Mouse (Mus musculus) gastrocnemius, postnatal 4 days (tissue): ENCODE data around the gene Vsir. TPM values are rescaled to one million over a fixed set of nuclear protein-coding genes. Genes with fewer than 3 reads are reported as not detected.
A peak's percentile ranks its signal among the peaks of the same experiment; 100 is the strongest.

ENCODE experiments used
- DNase-seq, 2 experiments: peaks; one replicate each; pipeline ENCODE4 v3.0.0; 2021 to 2022; ENCODE audit warnings: low spot score in 2 of 2, mixed read lengths in 2 of 2
- long read RNA-seq, 2 experiments: library from polyadenylated mRNA; stranded (forward); transcript quantifications; one replicate each; pipeline ENCODE4 v2.0.0; 2021
- total RNA-seq, 2 experiments: library from RNA; stranded (reverse); gene quantifications; 2 replicates each; pipeline ENCODE4 v1.2.3; 2021

Gene Vsir
- total RNA-seq: 10 to 100 TPM; 16.9 to 17.9 TPM
- long read RNA-seq, experiment 1, full-length matches to known transcripts: 5 of 13 reads
- long read RNA-seq, experiment 1, partial matches to known transcripts: 8 of 13 reads
- long read RNA-seq, experiment 1, other reads (novel, unspliced or antisense): 0 of 13 reads
- long read RNA-seq, experiment 2, full-length matches to known transcripts: 12 of 19 reads
- long read RNA-seq, experiment 2, partial matches to known transcripts: 2 of 19 reads
- long read RNA-seq, experiment 2, other reads (novel, unspliced or antisense): 5 of 19 reads

DNA sequence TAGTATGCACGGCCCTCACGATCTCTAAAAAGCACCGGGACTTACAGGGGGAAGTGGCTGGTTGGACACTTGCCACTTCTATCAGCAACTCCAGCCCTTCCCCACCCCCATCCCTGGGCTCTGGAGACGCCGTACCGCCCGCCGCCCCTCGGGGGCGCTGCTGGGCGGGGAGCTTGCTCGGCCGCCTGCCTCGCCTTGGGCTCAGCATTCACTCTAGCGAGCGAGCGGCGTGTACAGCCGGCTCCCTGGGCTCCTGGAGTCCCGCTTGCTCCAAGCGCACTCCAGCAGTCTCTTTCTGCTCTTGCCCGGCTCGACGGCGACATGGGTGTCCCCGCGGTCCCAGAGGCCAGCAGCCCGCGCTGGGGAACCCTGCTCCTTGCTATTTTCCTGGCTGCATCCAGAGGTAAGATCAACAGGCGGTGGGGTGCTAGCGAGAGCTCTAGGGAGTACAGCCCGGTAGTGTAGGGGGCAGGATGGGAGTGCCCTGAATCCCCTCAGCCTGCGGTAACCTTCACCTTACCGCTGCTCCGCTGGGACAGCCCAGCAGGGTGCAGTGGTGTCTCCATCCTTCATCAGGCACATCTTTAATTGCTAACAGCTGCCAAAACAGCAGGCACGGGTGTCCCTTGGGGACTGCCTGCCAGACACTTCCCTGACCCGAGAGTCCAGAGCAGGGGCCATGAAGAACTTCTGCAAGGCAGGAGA is at the start of gene Vsir:
Vsir (plus strand) TSS at position 151 of the 705 bp plus-strand sequence.
- DNase-seq: peak; percentile 78 to 84

DNA sequence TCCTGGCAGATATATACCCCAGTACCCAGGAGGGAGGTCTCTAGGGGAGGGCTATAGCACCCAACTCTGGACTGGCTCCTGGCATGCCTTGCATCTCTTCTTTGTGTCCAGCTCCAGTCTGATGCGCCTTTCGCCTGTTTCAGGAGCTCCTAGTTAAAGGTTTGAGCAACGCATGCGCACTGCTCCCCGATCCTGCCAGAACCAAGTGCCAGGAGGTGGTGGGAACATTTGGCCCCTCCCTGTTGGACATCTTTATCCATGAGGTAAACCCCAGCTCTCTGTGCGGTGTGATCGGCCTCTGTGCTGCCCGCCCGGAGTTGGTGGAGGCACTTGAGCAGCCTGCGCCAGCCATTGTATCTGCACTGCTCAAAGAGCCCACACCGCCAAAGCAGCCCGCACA is 47.0 kb upstream of the Vsir start:
- no peak for DNase-seq

DNA sequence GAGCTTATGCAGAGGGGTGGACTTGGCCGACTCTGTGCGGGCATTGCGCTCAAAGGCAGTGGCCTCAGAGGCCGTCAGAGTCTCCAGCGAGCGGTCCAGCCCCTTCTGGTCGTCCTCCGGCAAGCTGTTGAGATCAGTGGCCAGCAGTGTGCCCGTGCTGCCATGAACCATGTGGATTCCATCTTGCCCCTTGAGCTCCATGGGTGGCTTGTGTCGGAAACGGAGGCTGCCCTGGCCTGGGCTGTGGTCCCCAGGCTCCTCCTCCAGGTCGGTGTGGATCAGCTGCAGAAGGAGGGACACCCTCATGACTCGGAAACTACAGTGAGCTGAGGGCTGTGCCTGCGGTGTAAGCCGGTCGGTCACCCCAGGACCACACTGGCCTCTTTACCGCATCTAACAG is 43.2 kb upstream of the Vsir start:
- no peak for DNase-seq

DNA sequence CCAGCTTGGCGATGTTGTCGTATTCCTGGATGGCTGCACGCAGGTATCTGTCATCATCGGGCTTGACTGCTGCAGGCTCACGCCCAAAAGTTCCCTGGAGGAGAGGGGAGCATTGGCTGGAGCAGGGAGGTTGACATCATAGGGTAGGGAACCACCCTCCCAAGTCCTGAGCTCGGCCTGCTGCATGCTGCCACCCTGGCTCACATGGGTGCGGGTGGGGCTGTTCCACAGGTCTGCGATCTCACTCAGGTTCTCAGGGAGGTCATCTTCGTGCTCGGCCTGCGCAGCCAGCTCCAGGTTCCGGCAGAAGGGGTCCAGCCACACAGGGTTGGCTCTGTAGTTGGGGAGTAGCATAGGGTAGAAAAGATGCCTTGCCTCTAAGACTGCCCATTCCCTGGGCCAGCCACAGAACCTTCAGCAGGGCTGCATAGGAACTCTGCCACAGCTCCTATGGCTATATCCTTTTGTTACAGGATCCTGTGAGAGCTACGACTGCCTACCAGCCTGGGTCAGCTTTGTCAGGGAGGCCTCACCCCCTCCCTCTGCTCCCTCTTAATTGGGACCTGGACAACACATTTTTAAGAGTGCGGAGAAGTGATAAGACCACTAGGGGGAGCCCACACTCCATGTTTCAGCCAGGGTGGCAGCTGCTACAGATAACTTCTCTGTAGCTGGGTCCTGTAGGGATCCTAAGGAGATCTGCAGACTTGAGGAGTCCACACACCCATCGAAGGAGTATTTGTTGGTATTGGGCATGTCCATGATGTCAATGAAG is 41.6 kb upstream of the Vsir start:
- peak; percentile 54 to 74 for DNase-seq

DNA sequence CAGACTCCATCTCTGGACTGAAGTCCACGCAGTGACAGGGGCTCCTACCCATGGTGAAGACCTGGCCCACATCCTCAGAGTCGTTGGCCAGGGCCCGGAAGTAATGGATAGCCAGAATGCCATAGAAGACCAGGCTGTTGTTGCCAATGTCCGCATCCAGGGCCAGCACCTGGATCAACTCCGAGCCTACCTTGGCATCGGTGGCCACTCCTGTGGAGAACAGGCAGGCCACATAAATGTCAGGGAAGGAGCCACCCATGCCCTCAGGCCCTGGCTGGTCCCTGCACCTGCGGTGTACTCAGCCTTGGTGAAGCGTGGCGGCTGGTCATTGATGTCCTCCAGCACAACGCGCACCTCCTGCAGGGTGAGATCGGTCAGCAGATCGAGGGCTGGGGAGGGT is 36.0 kb upstream of the Vsir start:
- no peak for DNase-seq

DNA sequence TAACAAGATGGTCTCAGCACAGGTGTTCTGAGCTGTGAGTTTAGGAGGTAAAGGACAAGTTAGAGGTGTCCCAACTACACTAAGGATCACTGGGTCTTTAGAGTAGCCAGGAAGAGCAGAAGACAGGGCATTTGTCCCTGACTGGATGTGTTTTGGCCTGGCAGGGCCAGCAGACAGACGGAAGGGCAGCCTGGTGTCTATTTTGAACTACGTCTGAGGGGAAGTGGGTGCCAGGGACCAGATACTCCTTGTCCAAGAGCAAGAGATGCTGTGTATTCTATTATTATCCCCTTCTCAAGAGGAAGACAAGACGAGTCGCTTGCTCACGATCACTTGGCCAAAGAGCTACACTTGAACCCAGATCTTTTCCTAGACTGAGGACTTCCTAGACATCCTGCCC is 33.0 kb upstream of the Vsir start:
- DNase-seq: no peak

DNA sequence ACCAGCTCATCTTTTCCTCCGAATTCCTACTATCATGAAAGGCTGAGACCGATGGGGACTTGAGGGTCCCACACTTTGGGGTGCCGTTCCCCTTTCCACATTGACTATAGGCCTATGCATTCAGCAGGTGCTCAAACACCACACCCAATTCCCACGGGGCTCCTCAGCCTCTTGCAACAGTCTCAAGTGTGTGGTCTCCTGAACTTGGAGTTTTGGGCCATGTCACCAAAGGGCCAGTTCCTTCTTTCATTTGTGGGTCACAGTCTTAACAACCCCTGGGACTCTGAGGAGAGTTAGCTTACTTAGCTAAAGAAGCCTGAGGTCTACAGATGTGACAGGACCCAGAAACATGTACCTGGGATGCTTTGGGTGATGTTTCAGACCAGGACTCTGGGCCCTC is 30.5 kb upstream of the Vsir start:
- DNase-seq: no peak

DNA sequence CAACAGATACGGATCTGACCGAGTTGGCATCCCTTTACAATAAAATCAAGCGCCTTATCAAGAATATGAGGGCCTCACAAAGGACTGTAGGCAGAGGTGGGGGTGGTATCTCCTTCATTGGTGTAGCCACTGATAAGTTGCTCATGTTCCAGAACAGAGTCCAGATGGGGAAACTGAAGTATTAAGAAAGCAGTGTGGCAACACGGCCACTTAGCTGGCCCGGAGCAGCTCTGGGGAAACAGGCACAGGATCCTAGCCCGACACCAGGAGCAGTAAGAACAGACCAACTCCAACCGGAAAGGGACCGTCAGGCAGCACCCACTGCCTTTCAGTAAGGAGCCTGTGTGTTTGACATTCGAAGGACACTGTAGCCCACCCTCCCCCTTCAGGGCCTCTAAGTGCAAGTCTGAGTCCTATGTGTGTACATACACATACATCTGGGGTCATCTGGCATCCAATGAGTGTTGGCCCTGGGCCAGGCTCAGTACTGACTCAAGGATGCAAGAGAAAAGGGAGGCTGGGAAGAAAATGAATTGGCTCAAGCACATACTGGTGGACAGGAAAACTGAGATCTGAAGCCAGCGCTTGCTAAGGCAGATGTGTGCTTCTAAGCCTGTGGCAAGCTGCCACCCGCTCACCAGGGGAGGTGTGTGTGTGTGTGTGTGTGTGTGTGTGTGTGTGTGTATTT is 17.5 kb upstream of the Vsir start:
- DNase-seq: no peak

DNA sequence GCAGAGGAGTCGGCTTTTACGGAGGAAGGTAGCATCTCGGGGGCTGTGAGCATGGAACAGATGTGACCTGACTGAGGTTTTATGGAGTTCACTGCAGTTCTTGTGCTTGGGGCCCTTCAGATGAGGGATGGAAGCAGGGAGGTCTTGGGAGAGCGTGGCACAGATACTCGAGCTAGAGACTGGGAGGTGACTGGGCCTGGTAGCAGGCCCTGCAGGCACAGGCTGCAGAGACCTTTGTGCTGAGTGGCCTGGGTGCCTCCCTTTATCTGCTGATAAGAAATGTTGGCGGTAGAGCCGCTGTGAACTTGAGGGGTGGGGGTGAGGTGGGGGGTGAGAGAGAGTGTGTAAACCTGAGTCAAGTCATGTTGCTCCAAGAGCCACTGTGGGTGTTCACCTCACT is 12.1 kb upstream of the Vsir start:
- no peak for DNase-seq

DNA sequence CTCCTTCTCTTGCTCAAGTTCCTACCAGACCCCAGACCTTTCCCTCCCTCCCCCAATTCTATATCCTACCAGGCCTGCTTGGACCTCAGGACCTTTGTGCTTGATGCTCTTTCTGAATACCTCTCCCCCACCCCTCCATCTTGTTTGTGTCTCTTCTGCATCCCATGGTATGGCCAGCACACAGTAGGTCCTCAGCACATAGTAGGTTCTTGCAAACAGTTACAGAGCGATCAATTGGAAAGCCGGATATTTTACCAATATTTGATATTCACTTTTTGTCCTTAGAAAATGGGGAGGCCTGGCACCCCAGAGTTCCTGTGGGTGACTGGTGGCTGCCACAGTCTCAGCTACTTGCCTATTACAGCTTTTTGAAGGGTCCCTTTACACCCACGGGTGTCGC is 11.6 kb upstream of the Vsir start:
- no peak for DNase-seq

DNA sequence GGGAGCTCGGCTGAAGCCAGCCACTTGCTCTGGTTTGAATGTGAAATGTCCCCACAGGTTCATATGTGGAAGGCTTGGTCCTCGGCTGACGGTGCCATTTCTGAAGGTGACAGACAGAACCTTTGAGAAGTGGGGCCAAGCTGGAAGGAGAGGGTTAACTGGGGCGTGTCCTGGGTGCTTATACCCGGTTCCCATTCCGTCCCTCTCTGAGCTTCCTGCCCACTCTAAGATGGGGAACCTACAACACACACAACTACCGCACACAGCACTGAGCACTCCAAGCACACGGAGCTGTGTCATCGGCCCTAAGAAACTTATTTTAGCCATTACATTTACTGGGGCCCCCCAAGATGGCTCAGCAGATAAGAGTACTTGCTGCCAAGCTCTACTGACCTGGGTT is 5.1 kb upstream of the Vsir start:
- DNase-seq: no peak

DNA sequence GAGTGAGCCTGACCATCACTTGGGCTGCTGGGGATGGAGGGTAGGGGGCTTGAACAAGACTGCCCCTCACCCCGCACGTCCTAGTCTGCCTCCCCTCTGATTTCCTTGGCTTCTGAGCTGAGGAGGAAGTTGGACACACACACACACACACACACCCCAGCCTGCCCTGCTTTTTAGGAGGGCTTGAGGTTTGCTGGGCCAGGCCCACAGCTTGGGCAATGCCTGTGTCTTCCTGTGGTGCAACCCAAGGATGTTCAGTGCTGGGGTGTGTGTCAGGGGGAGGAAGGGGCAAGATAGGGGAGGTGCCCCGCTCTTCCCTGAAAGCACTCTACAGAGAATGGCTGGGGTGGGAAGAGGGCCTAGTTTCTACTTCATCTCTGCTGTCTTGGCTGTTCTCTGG is 2.5 kb upstream of the Vsir start:
- no peak for DNase-seq

DNA sequence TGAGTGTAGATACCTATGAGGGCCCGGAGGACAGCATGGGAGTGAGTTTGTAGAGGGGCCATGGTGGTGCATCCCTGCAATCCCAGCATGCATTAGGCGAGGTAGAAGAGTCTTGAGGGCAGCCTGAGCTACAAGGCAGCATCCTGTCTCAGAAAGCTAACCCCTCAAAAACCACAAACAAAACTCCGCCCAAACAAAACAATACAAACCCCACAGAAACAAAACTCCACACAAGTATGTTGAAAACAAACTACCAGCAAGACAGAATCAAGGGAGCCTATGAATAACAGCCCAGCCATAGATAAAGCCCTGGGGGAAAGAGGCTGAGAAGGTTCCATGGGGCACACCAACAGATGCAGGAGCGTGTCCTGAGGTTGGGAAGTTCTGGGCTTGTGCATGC is 595 bp upstream of the Vsir start:
- DNase-seq: no peak

DNA sequence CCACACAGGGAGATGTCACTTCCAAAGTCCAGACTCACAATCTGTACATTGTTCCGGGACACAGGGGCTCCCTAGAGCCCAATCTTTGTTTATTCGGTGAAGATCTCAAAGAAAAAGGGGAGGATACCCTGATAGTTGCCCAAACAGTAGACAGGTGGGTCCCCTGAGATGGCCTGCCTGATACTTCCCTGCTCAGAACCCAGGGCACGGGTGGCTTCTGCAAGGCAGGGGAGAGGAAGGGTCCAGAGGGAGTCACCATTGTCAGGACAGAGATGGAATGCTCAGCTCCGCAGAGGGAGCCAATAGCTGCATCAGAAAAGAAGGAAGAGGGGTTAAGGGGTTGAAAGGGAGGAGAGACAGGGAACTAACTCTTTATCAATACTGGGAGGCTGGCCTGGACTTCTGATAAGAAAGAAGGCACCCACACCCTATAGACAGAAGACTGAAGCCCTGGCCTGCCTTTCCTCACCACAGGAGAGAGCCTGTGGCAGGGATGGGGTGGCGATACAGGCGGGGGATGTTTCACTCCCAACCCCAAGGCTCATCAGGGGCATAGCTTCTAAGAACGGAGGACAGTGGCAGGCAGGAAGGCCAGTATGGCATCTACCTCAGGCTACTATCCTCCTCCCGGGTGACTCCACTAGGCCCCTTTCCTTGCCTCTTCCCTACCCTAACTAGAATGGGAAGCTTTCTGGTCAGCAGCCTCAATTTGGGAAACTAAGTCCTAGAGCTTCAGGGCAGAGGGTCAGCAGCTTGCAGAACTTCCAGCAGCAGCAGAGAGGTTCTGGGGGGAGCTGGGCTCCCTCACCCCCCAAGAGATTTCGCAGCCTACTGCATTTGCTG is 1.3 kb downstream of the Vsir start:
- DNase-seq: no peak

DNA sequence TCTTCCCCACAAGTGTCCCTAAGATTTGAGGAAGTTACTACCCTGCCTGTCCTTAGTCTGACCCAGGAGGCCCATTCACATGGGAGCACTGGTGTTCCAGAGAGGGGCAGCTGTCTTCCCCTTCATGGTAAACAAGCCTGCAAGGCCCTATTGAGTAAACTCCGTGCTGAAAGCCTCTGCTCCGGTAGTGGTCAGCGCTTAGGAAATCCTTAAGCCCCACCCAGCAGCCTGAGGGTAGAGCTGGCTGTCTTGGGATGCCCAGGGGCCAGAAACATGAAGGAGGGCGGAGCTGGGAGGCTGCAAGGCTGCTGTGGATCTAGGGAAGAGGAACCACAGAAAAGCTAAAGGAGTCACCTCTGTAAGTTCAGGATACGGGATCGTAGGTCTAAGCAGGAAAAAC is 2.4 kb downstream of the Vsir start:
- DNase-seq: no peak

DNA sequence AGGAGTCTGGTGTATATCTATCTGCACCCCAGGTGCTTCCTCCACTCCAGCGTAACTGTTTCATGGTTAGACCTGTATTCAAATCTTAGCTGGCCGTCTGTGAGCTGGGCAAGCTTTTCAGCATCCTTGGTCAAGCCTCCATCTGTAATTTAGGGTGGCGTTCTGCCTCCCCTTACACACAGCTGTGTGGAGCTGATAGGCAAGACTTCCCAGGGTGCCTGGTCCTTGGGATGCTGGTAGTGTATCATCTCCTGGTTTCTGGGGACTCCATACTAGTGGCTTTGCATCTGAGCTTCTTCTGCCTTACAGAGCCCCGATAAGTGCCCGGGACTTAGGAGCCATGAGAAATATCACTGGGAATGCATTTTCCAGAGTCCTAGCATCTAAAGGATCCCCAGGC is 3.0 kb downstream of the Vsir start:
- no peak for DNase-seq

DNA sequence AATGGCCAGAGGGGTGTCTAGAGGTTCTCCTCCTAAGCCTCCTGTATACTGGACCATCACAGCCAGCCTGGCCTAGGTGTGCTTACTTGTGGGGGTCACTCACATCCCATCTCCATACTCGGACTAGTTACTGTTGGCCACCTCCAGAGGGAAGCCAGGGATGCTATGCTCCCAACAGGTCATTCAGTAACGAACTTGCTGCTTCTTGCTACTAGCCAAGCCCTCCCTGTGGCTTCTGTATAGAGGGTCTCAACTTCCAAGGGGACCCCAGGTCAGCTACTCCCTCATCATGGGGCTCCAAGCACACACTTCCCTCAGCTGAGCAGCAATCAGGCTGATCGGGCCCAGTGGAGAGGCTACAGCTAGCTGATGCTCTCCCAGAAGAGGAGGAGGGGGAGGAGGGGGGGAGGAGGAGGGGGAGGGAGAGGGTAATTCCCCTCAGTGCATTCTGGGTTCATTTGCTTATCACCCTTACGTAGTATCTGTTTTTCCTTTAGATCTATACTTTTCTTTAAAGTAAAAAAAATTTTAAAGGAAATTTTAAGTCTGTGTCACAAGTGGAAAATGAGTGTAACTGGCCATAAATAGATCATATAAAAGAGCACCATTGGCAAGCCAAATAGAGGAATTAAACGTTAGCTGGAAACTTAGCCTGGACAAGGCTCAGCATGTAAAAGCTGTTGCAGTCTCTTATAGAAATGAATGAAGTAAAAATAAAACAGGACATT is 3.6 kb downstream of the Vsir start:
- DNase-seq: no peak

DNA sequence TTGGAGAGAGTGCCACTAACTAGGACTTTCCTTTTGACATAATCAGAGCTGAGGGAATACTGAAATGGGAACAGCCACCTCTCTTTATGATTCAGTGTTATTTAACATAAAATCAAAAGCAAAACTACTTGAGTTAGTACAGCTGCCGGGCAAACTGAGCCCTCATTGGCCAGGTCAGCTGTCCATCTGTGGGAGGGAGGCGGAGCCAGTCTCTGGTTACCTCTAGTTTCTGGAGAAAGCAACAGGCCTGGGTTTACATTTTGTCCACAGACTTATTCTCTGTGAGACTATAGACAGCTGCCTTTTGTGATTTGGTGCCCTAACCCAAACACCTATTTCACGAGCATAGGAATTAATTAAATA is 4.1 kb downstream of the Vsir start:
- peak; percentile 91 to 92 for DNase-seq

DNA sequence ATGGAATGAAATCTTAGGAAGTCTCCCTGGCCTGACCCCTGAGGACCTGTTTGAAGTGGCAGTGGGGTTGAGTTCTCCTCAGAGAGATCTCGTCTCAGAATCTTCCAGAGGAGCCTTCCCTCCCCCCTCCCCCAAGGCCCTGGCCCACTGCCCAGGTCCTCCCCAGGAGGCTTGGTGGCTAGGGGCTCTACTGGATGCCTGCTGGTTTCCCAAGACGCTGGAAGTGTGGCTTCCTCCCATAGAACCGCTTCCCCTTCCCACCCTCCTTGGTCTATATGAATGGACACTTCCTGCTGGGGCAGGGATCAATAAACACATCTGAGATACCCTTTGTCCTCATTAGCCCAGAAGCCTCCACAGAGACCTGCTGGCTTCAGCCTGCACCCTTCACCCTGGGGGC is 4.6 kb downstream of the Vsir start:
- DNase-seq: no peak

DNA sequence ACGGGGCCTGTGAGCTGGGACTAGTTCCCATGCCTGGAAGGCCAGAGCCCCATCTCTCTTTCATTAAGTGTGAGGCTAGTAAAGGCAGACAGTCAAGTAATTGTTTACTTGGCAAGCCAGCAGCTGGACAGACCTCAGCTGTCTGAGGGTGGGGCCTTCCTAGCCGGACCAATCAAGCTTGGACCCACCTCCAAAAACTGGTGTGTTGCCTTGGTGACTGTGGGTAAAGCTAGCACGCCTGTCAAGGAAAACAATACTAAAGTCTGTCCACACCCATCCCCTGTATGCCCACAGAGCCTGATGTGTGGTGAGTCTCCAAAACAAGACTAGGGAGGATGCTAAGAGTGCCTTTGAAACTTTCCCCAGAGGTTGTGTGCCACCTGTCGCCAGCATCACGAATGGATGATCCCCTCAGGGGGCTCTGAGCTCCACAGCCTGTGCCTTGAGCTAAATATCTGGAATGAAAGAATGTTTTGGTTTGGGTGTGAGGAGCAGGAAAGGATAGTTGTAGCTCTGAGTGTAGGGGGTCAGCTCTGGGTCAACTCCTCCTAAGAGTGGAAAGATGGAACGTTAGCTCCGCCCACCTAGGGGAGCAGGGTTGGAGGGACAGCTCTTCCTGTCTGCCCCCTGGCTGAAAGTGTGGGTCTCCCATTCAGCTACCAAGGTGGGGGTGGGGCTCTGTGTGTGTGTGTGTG is 5.3 kb downstream of the Vsir start:
- peak in 1 of 2 experiments; percentile 69 for DNase-seq
